Mouse (Mus musculus) hindlimb bud, embryonic 11.5 days (tissue): ENCODE data around the gene Hck.

Experiments
- DNase-seq: peaks from one replicate; pipeline ENCODE4 v3.0.0-alpha.2; 2012; ENCODE audit warnings: low read depth, low spot score; ENCODE audit errors: extremely low spot score

Gene Hck

GRCm38 (mm10) chr2:153149742-153150141 is 41.5 kb downstream of the Hck start:
- DNase-seq: no peak

- DNase-seq: no peak
These were observed 42.8 kb downstream of the Hck start for GRCm38 (mm10) chr2:153151026-153151425.

- no peak for DNase-seq
These were observed 43.8 kb downstream of the Hck start for GRCm38 (mm10) chr2:153151926-153152665.

GRCm38 (mm10) chr2:153153033-153153450 is 44.8 kb downstream of the Hck start:
- no peak for DNase-seq

GRCm38 (mm10) chr2:153157270-153157669 is 49.0 kb downstream of the Hck start:
- no peak for DNase-seq

GRCm38 (mm10) chr2:153160133-153160532 is 51.9 kb downstream of the Hck start:
- DNase-seq: no peak

GRCm38 (mm10) chr2:153160844-153161683 is 52.8 kb downstream of the Hck start, which contains the start of gene Tm9sf4:
Gene Tm9sf4 (plus strand): TSS chr2:153161303.
- DNase-seq: peak; percentile 93

- no peak for DNase-seq
These were observed 53.4 kb downstream of the Hck start for GRCm38 (mm10) chr2:153161684-153162080.

GRCm38 (mm10) chr2:153167136-153167535 is 58.9 kb downstream of the Hck start:
- DNase-seq: no peak

- DNase-seq: no peak
These were observed 60.0 kb downstream of the Hck start for GRCm38 (mm10) chr2:153168134-153168820.

GRCm38 (mm10) chr2:153170490-153171224 is 62.4 kb downstream of the Hck start:
- DNase-seq: no peak

GRCm38 (mm10) chr2:153171966-153172365 is 63.7 kb downstream of the Hck start:
- no peak for DNase-seq

- no peak for DNase-seq
These were observed 67.8 kb downstream of the Hck start for GRCm38 (mm10) chr2:153175995-153176570.

GRCm38 (mm10) chr2:153177188-153177587 is 68.9 kb downstream of the Hck start:
- DNase-seq: no peak

GRCm38 (mm10) chr2:153179126-153179860 is 71.0 kb downstream of the Hck start:
- no peak for DNase-seq

GRCm38 (mm10) chr2:153179961-153180360 is 71.7 kb downstream of the Hck start:
- DNase-seq: no peak

- DNase-seq: no peak
These were observed 77.9 kb downstream of the Hck start for GRCm38 (mm10) chr2:153186176-153186591.

- DNase-seq: no peak
These were observed 79.6 kb downstream of the Hck start for GRCm38 (mm10) chr2:153187848-153188247.

- no peak for DNase-seq
These were observed 83.0 kb downstream of the Hck start for GRCm38 (mm10) chr2:153191242-153191641.

- no peak for DNase-seq
These were observed 86.0 kb downstream of the Hck start for GRCm38 (mm10) chr2:153194255-153194654.
